Mouse (Mus musculus): ENCODE data around the gene Med12l. TPM values are rescaled to one million over a fixed set of nuclear protein-coding genes. Genes with fewer than 3 reads are reported as not detected.
"Not testable (repeated sequence)": the region's sequence is repeated elsewhere in the genome, so short reads cannot be mapped to it uniquely, and the experiment has no call there.

Med12l gene
- total and polyA plus RNA-seq, 3 experiments = 0.16 TPM; not detected in 2

GRCm38 (mm10) chr3:59063431-59063830 is 57.8 kb downstream of the Med12l start:
- no peak for ATAC-seq (ENCODE audit: extremely low read depth, insufficient number of reproducible peaks, low FRiP score, poor library complexity, severe bottlenecking)
- H3K4me1 ChIP-seq (ENCODE audit: insufficient read depth, low read depth, low read length) = peaks cover 5% of the 10 kb centered on the region; the same call in 1 of the 2 replicates
- no peaks in the 10 kb centered on the region; the same call in 1 of the 2 replicates for H3K27me3 ChIP-seq (ENCODE audit: insufficient read depth, low read length)
- no peaks in the 10 kb centered on the region for H3K36me3 ChIP-seq (replicated peaks)
- H3K4me3 ChIP-seq (ENCODE audit: low read depth, low read length) = no peak overlapping the region
- DNase-seq (ENCODE audit: low spot score) = no peak
- no peaks in the 10 kb centered on the region for H3K9me3 ChIP-seq (replicated peaks)
- TF ChIP-seq POLR2AphosphoS5 (IDR thresholded peaks at IDR 0.05; ENCODE audit: insufficient replicate concordance, low read depth, low read length) (no peak), GATA1 (IDR thresholded peaks at IDR 0.05; ENCODE audit: borderline replicate concordance, low read length) (no peak), GATA2 (IDR thresholded peaks at IDR 0.05; ENCODE audit: borderline replicate concordance, low read depth, low read length) (no peak), CTCF (IDR thresholded peaks at IDR 0.05; ENCODE audit: low read depth, low read length) (no peak), TAL1 (conservative IDR thresholded peaks at IDR 0.05; ENCODE audit: low read depth, low read length) (no peak)

GRCm38 (mm10) chr3:59065937-59066336 is 60.3 kb downstream of the Med12l start:
- ATAC-seq (ENCODE audit: extremely low read depth, insufficient number of reproducible peaks, low FRiP score, poor library complexity, severe bottlenecking) (no peak), DNase-seq (ENCODE audit: low spot score) (no peak)
- Histone ChIP-seq H3K4me1 (ENCODE audit: insufficient read depth, low read depth, low read length) (no peaks in the 10 kb centered on the region), H3K9me3 (replicated peaks) (no peaks in the 10 kb centered on the region), H3K36me3 (replicated peaks) (no peaks in the 10 kb centered on the region), H3K4me3 (ENCODE audit: low read depth, low read length) (no peak overlapping the region), H3K27me3 (ENCODE audit: insufficient read depth, low read length) (no peaks in the 10 kb centered on the region)
- TF ChIP-seq CTCF (IDR thresholded peaks at IDR 0.05; ENCODE audit: low read depth, low read length) (no peak), TAL1 (conservative IDR thresholded peaks at IDR 0.05; ENCODE audit: low read depth, low read length) (no peak), POLR2AphosphoS5 (IDR thresholded peaks at IDR 0.05; ENCODE audit: insufficient replicate concordance, low read depth, low read length) (no peak), GATA1 (IDR thresholded peaks at IDR 0.05; ENCODE audit: borderline replicate concordance, low read length) (no peak), GATA2 (IDR thresholded peaks at IDR 0.05; ENCODE audit: borderline replicate concordance, low read depth, low read length) (no peak)

- no peaks in the 10 kb centered on the region for H3K9me3 ChIP-seq (replicated peaks)
- H3K4me3 ChIP-seq (ENCODE audit: low read depth, low read length) = no peak overlapping the region
- DNase-seq (ENCODE audit: low spot score) (no peak), ATAC-seq (ENCODE audit: extremely low read depth, insufficient number of reproducible peaks, low FRiP score, poor library complexity, severe bottlenecking) (no peak)
- no peaks in the 10 kb centered on the region for H3K4me1 ChIP-seq (ENCODE audit: insufficient read depth, low read depth, low read length)
- H3K36me3 ChIP-seq (replicated peaks) = no peaks in the 10 kb centered on the region
- H3K27me3 ChIP-seq (ENCODE audit: insufficient read depth, low read length) = no peaks in the 10 kb centered on the region
- TF ChIP-seq POLR2AphosphoS5 (IDR thresholded peaks at IDR 0.05; ENCODE audit: insufficient replicate concordance, low read depth, low read length) (no peak), TAL1 (conservative IDR thresholded peaks at IDR 0.05; ENCODE audit: low read depth, low read length) (no peak), GATA2 (IDR thresholded peaks at IDR 0.05; ENCODE audit: borderline replicate concordance, low read depth, low read length) (no peak), GATA1 (IDR thresholded peaks at IDR 0.05; ENCODE audit: borderline replicate concordance, low read length) (no peak), CTCF (IDR thresholded peaks at IDR 0.05; ENCODE audit: low read depth, low read length) (no peak)
Measured at GRCm38 (mm10) chr3:59066558-59067294, 61.1 kb downstream of the Med12l start.

DNA sequence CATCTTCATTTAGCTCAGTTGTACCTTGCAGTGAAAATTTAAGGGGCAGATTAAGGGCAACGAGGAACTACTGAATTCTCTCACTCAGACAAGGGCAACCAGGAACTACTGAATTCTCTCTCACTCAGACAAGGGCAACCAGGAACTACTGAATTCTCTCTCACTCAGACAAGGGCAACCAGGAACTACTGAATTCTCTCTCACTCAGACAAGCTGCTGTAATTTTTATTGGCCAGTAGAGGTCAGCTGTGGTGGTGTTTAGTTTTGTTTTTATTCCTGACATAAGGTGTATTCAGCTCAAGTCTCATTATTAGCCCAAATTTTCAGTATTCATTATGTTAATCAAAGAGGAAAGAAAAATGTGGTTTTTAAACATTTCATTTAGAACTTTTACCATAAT is 63.4 kb downstream of the Med12l start:
- H3K4me1 ChIP-seq (ENCODE audit: insufficient read depth, low read depth, low read length); DNase-seq (ENCODE audit: low spot score); H3K27me3 ChIP-seq (ENCODE audit: insufficient read depth, low read length); H3K4me3 ChIP-seq (ENCODE audit: low read depth, low read length); H3K9me3 ChIP-seq (replicated peaks); ATAC-seq (ENCODE audit: extremely low read depth, insufficient number of reproducible peaks, low FRiP score, poor library complexity, severe bottlenecking); H3K36me3 ChIP-seq (replicated peaks): not testable (repeated sequence)

- no peak for ATAC-seq (ENCODE audit: extremely low read depth, insufficient number of reproducible peaks, low FRiP score, poor library complexity, severe bottlenecking)
- TF ChIP-seq TAL1 (conservative IDR thresholded peaks at IDR 0.05; ENCODE audit: low read depth, low read length) = no peak
- TF ChIP-seq GATA2 (IDR thresholded peaks at IDR 0.05; ENCODE audit: borderline replicate concordance, low read depth, low read length) = no peak
- no peak for TF ChIP-seq CTCF (IDR thresholded peaks at IDR 0.05; ENCODE audit: low read depth, low read length)
- no peak for TF ChIP-seq GATA1 (IDR thresholded peaks at IDR 0.05; ENCODE audit: borderline replicate concordance, low read length)
- TF ChIP-seq POLR2AphosphoS5 (IDR thresholded peaks at IDR 0.05; ENCODE audit: insufficient replicate concordance, low read depth, low read length) = no peak
Measured at GRCm38 (mm10) chr3:59077278-59077677, 71.7 kb downstream of the Med12l start.

DNA sequence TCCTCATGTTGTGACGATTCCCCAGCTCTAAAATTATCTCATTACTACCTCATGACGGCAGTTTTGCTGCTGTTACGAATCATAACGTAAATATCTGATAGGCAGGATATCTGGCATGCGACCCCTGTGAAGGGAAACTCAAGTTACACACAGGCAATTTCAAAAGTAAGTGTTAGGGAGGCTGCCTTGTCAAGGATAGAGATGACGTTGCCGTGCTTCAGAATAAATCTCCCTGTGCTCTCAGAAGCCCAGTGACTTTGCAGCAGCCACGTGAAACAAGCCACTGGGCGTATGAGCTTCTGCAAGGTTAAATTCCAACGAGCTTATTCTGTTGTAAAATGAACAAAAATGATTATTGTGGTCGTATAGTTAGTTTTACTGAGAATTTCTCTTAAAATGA is 73.0 kb downstream of the Med12l start:
- DNase-seq (ENCODE audit: low spot score) (no peak), ATAC-seq (ENCODE audit: extremely low read depth, insufficient number of reproducible peaks, low FRiP score, poor library complexity, severe bottlenecking) (no peak)
- Histone ChIP-seq H3K9me3 (replicated peaks) (no peaks in the 10 kb centered on the region), H3K36me3 (replicated peaks) (no peaks in the 10 kb centered on the region), H3K27me3 (ENCODE audit: insufficient read depth, low read length) (peaks cover 3% of the 10 kb centered on the region; the same call in 1 of the 2 replicates), H3K4me1 (ENCODE audit: insufficient read depth, low read depth, low read length) (no peaks in the 10 kb centered on the region), H3K4me3 (ENCODE audit: low read depth, low read length) (no peak overlapping the region)
- TF ChIP-seq GATA2 (IDR thresholded peaks at IDR 0.05; ENCODE audit: borderline replicate concordance, low read depth, low read length) (no peak), GATA1 (IDR thresholded peaks at IDR 0.05; ENCODE audit: borderline replicate concordance, low read length) (no peak), CTCF (IDR thresholded peaks at IDR 0.05; ENCODE audit: low read depth, low read length) (no peak), POLR2AphosphoS5 (IDR thresholded peaks at IDR 0.05; ENCODE audit: insufficient replicate concordance, low read depth, low read length) (no peak), TAL1 (conservative IDR thresholded peaks at IDR 0.05; ENCODE audit: low read depth, low read length) (no peak)

More at GRCm38 (mm10) chr3:59077278-59077677, 71.7 kb downstream of the Med12l start:
- Histone ChIP-seq H3K27me3 (ENCODE audit: insufficient read depth, low read length) (peaks cover 3% of the 10 kb centered on the region; the same call in 1 of the 2 replicates), H3K4me1 (ENCODE audit: insufficient read depth, low read depth, low read length) (no peaks in the 10 kb centered on the region), H3K9me3 (replicated peaks) (no peaks in the 10 kb centered on the region), H3K4me3 (ENCODE audit: low read depth, low read length) (no peak overlapping the region), H3K36me3 (replicated peaks) (no peaks in the 10 kb centered on the region)
- DNase-seq (ENCODE audit: low spot score) = no peak
